Mouse (Mus musculus): ENCODE results near the gene Emid1. TPM values are rescaled to one million over a fixed set of nuclear protein-coding genes. Genes with fewer than 3 reads are reported as not detected.

Emid1 gene
- not detected for polyA plus RNA-seq (2014; fragmentation: Illumina TruSeq; extraction: RNeasy Lipid Tissue Mini Kit (QIAGEN cat#74804); ENCODE audit: low read depth, low replicate concordance)

GRCm38 (mm10) chr11:5151680-5152337 lies at the start of gene Emid1:
Gene Emid1 (minus strand): TSS chr11:5152257.

DNA sequence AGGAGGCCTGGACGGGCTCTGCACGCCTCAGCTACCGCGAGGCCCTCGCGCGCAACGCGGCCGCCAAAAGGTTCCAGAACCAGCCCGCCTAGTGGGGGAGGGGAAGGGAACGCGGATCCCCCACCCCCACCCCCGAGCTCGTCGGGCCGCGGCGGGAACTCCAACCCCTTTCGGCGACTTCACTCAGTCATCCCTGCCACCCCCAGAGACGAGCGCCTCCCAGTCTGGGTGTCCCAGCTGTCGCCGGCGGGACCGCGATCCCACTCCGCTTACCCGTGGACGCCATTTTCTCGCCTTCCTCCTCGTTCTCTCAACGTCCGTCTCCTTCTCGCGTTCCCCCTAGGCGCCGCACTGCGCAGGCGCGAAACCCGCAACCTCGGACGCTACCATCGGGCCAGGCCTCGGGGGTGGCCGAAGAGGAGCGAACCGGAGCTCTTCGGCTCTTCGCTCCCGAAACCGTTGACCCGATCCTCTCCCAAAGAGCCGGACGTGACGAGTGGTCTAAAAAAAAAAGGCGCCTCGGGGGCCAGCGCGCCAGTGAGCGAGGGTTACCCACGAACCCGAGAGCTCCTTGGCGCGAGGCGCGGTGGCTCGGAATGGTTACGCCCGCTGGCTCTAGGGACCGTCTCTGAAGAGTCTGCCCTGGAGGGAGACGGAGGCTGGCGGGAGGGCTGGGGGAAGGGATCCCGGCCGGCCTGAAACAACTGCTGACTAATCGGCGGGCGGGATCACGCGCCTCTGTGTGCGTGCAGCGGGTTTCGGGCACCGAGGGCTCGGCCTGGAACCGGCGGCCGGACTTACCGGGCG lies 53.1 kb downstream of the Emid1 start, which contains the start of the genes Rhbdd3 and Ewsr1:
Rhbdd3 (plus strand) TSS at position 191 of the 807 bp plus-strand sequence.
Ewsr1 (minus strand) TSS at position 531 of the 807 bp plus-strand sequence.

DNA sequence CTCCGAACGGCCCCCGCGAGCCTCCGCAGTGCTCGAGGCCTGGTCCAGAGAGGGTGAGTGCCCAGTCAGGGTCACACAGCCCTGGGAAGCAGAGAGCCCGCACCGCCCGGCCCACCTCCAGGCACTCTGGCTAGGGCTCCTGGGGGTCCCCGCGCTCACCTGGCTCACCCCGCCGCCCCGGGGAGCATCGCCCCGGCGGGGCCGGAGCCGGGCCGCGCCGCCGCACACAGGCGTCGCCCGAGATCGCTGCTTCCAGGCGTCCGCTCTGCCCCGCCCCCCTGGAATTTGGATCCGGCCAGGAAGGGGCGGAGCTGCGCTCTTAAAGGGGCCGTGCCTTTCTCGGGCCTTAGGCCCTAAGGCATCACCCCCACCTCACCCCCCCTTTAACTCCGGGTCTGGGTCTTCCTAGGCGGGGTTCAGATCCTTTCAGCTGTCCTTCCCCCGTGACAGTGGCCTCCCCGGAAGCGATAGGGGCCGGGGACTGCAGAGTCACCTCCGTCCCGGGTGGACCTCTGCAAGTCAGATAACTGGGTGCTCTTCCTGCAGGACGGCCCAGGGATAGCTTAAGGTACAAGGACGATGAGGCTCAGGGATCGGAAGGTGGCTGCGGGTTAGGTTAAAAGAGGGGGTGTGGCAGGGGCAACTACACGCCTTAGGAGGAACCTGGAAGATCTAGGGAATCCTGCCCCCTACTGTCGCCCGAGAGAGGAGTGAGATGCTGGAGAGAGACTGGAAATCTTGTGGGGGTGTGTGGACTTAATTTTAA lies 86.8 kb downstream of the Emid1 start, which contains the start of gene Gas2l1:
Gas2l1 (minus strand) TSS at position 272 of the 766 bp plus-strand sequence.

DNA sequence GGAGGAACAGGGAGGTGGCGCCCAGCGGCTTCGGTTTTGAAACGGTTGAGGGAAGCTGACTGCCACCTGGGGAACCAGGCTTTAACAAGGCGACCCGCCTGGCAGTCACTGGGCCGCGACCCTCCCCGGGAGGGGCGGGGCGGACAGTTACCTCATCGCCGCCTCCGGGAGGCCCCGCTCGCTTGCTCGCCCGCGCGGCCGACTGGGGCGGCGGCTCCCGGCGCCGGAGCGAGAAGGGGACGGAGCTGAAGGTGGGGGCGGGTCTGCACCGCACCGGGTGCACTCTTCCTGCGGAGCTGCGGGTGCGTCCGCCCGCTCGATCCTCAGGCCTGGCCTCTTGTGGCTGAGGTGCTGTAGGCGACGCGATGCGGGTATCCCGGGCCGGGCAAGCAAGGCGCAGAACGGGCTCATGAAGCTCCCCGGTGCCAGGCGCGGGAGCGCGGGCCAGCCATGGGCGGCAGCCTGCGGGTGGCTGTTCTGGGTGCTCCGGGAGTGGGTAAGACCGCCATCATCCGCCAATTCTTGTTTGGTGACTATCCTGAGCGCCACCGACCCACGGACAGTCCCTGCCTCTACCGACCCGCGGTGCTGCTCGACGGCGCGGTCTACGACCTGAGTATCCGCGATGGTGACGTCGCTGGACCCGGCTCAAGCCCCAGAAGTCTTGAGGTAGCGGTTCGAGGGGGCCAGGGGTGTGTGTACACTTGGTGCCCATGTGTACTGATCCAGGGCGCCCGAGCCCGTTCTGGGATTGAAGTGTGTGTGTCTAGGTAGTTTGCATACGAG lies 94.0 kb downstream of the Emid1 start, which contains the start of gene Rasl10a:
Rasl10a (plus strand) TSS at position 273 of the 786 bp plus-strand sequence.

Other genes with a start within 250 kb of the Emid1 start
- not detected for gene Nefh, start 204.2 kb downstream of the Emid1 start, polyA plus RNA-seq (2014; fragmentation: Illumina TruSeq; extraction: RNeasy Lipid Tissue Mini Kit (QIAGEN cat#74804); ENCODE audit: low read depth, low replicate concordance)
- 103 TPM for gene Ap1b1, start 165.4 kb downstream of the Emid1 start, polyA plus RNA-seq (2014; fragmentation: Illumina TruSeq; extraction: RNeasy Lipid Tissue Mini Kit (QIAGEN cat#74804); ENCODE audit: low read depth, low replicate concordance)
- gene Rasl10a, start 94.1 kb downstream of the Emid1 start, polyA plus RNA-seq (2014; fragmentation: Illumina TruSeq; extraction: RNeasy Lipid Tissue Mini Kit (QIAGEN cat#74804); ENCODE audit: low read depth, low replicate concordance) = 0.44 TPM
- gene Gas2l1, start 86.9 kb downstream of the Emid1 start, polyA plus RNA-seq (2014; fragmentation: Illumina TruSeq; extraction: RNeasy Lipid Tissue Mini Kit (QIAGEN cat#74804); ENCODE audit: low read depth, low replicate concordance) = 0.69 TPM
- not detected for gene Rhbdd3, start 53.3 kb downstream of the Emid1 start, polyA plus RNA-seq (2014; fragmentation: Illumina TruSeq; extraction: RNeasy Lipid Tissue Mini Kit (QIAGEN cat#74804); ENCODE audit: low read depth, low replicate concordance)
- gene Ewsr1, start 53.0 kb downstream of the Emid1 start, polyA plus RNA-seq (2014; fragmentation: Illumina TruSeq; extraction: RNeasy Lipid Tissue Mini Kit (QIAGEN cat#74804); ENCODE audit: low read depth, low replicate concordance) = 150 TPM
- 3.3 TPM for gene Kremen1, start 109.3 kb upstream of the Emid1 start, polyA plus RNA-seq (2014; fragmentation: Illumina TruSeq; extraction: RNeasy Lipid Tissue Mini Kit (QIAGEN cat#74804); ENCODE audit: low read depth, low replicate concordance)

Data from kidney, adult 10 weeks (tissue).